Mouse (Mus musculus) small intestine, adult 2 months (tissue): ENCODE results near the gene Plek2.
A peak's percentile ranks its signal among the peaks of the same experiment; 100 is the strongest.

Experiments
- CTCF ChIP-seq: fragments of 200-500 bp; IDR thresholded peaks from 2 replicates; pipeline ENCODE4 v1.5.1; 2012; ENCODE audit warnings: low read depth, mild to moderate bottlenecking, control low read depth, inconsistent platforms, low read length, moderate library complexity, mixed read lengths; ENCODE audit not compliant: insufficient replicate concordance, insufficient read length; ENCODE audit errors: extremely low read depth
- POLR2A ChIP-seq: fragments of 200-500 bp; IDR thresholded peaks from 2 replicates; pipeline ENCODE4 v1.6.1; 2012; ENCODE audit warnings: low read depth, mild to moderate bottlenecking, control low read depth, inconsistent platforms, low read length, moderate library complexity

DNA sequence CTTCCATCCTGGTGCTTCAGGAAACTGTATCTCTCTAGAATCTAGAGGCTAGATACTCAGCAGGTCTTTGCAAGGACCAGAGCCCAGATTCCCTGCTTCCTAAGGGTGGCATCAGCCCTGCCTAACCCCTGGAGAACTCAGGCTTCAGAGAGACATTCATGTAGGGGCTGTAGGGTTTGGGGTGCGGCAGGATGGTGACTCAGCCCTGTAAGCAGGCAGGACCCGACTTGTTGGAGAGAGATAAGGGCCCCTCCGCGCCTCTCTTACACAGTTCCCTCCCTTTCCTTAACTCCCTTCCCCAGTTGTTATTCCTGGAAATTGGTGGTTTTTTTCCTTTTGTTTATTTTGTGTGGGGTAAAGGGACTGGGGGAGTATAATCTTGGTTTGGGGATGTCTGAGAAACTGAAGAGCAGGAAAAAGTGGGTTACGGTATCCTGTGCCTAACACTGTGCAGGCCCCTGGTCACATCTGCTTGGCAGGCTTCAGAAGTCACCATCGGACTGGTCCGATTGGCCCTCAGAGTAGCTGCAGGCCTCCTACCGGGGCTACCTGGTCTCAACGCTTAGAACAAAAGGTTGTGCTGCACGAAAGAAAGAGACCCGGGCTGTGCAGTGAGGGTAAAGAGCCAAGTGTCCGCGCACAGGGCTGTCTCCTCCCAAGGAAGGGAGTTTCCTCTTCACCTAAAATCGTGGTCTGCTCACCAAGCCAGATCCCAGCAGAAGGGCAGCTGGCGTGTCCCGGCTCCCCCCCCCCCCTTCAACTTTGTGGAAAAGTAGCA, 4.1 kb upstream of the Plek2 start:
- TF ChIP-seq POLR2A (no peak), CTCF (peak; percentile 7; the same call in 1 of the 2 replicates)
